Mouse (Mus musculus) cortical plate, adult 2 months (tissue): ENCODE results near the gene Adh5.

Source experiments
- CTCF ChIP-seq: fragments of 200-500 bp; IDR thresholded peaks from 2 replicates; pipeline ENCODE4 v1.5.1; 2011; ENCODE audit warnings: mild to moderate bottlenecking, control low read depth, low read length; ENCODE audit not compliant: insufficient read depth; ENCODE audit errors: extremely low read depth
- POLR2A ChIP-seq: fragments of 200-500 bp; IDR thresholded peaks from 2 replicates; pipeline ENCODE4 v1.6.1; 2011; ENCODE audit warnings: mild to moderate bottlenecking, low read length, control low read depth; ENCODE audit not compliant: insufficient read depth; ENCODE audit errors: extremely low read depth

DNA sequence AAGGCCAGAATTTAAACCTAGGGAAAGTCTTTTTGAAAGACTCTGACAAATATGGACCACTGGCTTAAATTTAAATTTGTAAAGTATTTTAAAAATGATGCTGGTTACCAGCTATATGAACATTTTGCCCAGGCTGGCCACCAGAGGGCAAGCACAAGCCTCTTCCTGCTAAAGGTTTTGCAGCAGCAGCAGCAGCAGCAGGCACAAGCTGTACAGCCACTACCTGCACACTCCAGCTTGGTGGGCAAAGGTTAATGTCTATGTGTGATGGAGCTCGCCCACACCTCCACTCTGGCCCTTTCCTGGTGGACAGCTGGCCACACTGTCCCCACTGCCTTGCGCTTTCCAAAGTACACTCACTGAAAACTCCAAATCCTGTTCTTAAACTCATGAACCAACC is 20.2 kb downstream of the Adh5 start:
- TF ChIP-seq POLR2A (no peak), CTCF (peak; percentile 42; the same call in 1 of the 2 replicates)
